Comparison of ENCODE assay signal across 22 mouse cellular contexts in the genomic region with DNA sequence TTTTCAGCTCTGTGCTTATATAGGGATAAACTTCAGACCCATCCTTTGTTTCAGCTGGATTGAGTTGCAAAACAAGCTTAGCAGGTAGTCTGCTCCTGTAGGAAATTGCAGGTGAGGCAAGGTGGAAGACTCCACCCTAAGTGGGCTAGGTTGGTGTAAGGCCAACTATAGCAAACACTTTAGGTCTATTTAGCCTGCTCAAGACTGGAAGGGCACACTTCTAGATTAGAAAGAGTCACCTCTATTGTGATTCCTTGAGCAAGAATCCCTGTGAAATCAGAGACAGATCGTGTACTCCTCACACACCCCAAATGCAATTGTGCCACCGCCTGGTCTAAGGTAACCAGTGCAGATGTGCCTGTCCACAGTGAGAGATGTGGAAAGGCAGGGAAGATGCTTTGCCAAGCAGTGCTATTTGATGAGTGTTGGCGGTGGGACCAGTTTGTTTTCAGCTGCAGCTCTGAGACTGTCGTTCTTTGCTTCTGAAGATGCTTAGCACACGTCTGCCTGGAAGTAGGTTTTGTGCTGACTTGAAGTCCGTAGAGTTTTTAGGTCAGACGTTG.
DNase-seq lines count a peak whose midpoint lies in the region; ATAC-seq and TF ChIP-seq lines count a peak whose summit lies in the region.
"Had no signal": no experiment of that assay in that cellular context is flagged by ENCODE, and none has a peak within 500 bp of the region (broad histone marks: within the 10 kb centered on the region; RNA-seq: fewer than 3 reads in every experiment).

No protein-coding gene starts in this region.

- no peak for TF ChIP-seq POLR2A in brain, embryonic 14.5 days (IDR thresholded peaks at IDR 0.05; ENCODE audit: borderline replicate concordance, extremely low read depth, insufficient read depth, insufficient read length, poor library complexity, severe bottlenecking)

- TF ChIP-seq CTCF in intestine, postnatal 0 days (IDR thresholded peaks at IDR 0.05; ENCODE audit: low read depth): peak; percentile 21; the same call in 1 of the 2 replicates
- peak; percentile 8; the same call in 1 of the 2 replicates for TF ChIP-seq CTCF in brain, embryonic 14.5 days (IDR thresholded peaks at IDR 0.05; ENCODE audit: borderline replicate concordance, extremely low read depth, insufficient read depth, insufficient read length)

- H3K4me3 ChIP-seq in intestine, postnatal 0 days (ENCODE audit: low read depth, low read length): no peak overlapping the region
- no peak overlapping the region for H3K4me3 ChIP-seq in intestine, embryonic 15.5 days (replicated peaks)
- H3K4me3 ChIP-seq in midbrain, embryonic 11.5 days (ENCODE audit: low read depth, low read length): no peak overlapping the region
- no peak overlapping the region for H3K4me3 ChIP-seq in midbrain, embryonic 10.5 days
- H3K4me3 ChIP-seq: forebrain, embryonic 15.5 days; hindbrain, embryonic 12.5 days; lung, embryonic 15.5 days; neural tube, embryonic 12.5 days had no signal

- DNase-seq in midbrain, embryonic 11.5 days (ENCODE audit: low spot score, missing footprints): peak; percentile 61
- DNase-seq in midbrain, embryonic 10.5 days (ENCODE audit: low spot score): no peak
- DNase-seq in brain, embryonic 14.5 days (ENCODE audit: low read depth): no peak
- DNase-seq in lung, postnatal 36 days: peak; percentile 12
- DNase-seq in right cerebral cortex, postnatal 14 days: no peak
- no peak for DNase-seq in spleen, postnatal 14 days (ENCODE audit: low spot score in 2 of 2)
- DNase-seq: adrenal gland, postnatal 10 days; cerebellum, adult 11 months; cerebellum, postnatal 10 days; heart, postnatal 14 days; left cerebral cortex, postnatal 4 days; right cerebral cortex, adult 18-20 months; thymus, postnatal 4 days had no signal

- H3K4me2 ChIP-seq in intestine, postnatal 0 days (replicated peaks; ENCODE audit: low read depth): no peak overlapping the region
- H3K4me2 ChIP-seq in intestine, embryonic 15.5 days (replicated peaks): no peak overlapping the region
- no peak overlapping the region for H3K4me2 ChIP-seq in midbrain, embryonic 11.5 days
- H3K4me2 ChIP-seq: forebrain, embryonic 15.5 days; heart, embryonic 11.5 days; hindbrain, embryonic 12.5 days; liver, embryonic 11.5 days; lung, embryonic 15.5 days; neural tube, embryonic 12.5 days had no signal

- H3K4me1 ChIP-seq in intestine, postnatal 0 days (replicated peaks; ENCODE audit: control insufficient read depth, insufficient read depth, low read length): no peaks in the 10 kb centered on the region
- no peaks in the 10 kb centered on the region for H3K4me1 ChIP-seq in intestine, embryonic 15.5 days (replicated peaks)
- H3K4me1 ChIP-seq in midbrain, embryonic 11.5 days (ENCODE audit: control insufficient read depth, insufficient read depth, low read length): no peaks in the 10 kb centered on the region
- H3K4me1 ChIP-seq in midbrain, embryonic 10.5 days: no peaks in the 10 kb centered on the region
- H3K4me1 ChIP-seq: forebrain, embryonic 15.5 days; hindbrain, embryonic 12.5 days; lung, embryonic 15.5 days; neural tube, embryonic 12.5 days had no signal

- H3K9me3 ChIP-seq in intestine, postnatal 0 days (ENCODE audit: control insufficient read depth): no peaks in the 10 kb centered on the region
- no peaks in the 10 kb centered on the region for H3K9me3 ChIP-seq in intestine, embryonic 15.5 days
- H3K9me3 ChIP-seq in midbrain, embryonic 11.5 days (ENCODE audit: control insufficient read depth, low read length): no peaks in the 10 kb centered on the region
- H3K9me3 ChIP-seq in midbrain, embryonic 10.5 days (replicated peaks): no peaks in the 10 kb centered on the region
- H3K9me3 ChIP-seq: forebrain, embryonic 15.5 days; hindbrain, embryonic 12.5 days; lung, embryonic 15.5 days; neural tube, embryonic 12.5 days had no signal

- H3K27ac ChIP-seq in intestine, postnatal 0 days (ENCODE audit: low read depth, low read length): no peak overlapping the region
- H3K27ac ChIP-seq in intestine, embryonic 15.5 days: no peak overlapping the region
- no peak overlapping the region for H3K27ac ChIP-seq in midbrain, embryonic 11.5 days (ENCODE audit: low read depth, low read length)
- H3K27ac ChIP-seq in midbrain, embryonic 10.5 days (replicated peaks): no peak overlapping the region
- H3K27ac ChIP-seq: forebrain, embryonic 15.5 days; hindbrain, embryonic 12.5 days; lung, embryonic 15.5 days; neural tube, embryonic 12.5 days had no signal

- ATAC-seq in intestine, postnatal 0 days: no peak
- no peak for ATAC-seq in intestine, embryonic 15.5 days
- ATAC-seq in midbrain, embryonic 11.5 days (ENCODE audit: low FRiP score): no peak
- ATAC-seq: activated CD4-positive, CD25-positive, alpha-beta regulatory T cell, adult 4 months; forebrain, embryonic 15.5 days had no signal

- no peak overlapping the region for H3K9ac ChIP-seq in intestine, postnatal 0 days (ENCODE audit: low read depth, low read length)
- H3K9ac ChIP-seq in intestine, embryonic 15.5 days: no peak overlapping the region
- H3K9ac ChIP-seq in midbrain, embryonic 11.5 days (ENCODE audit: low read length): no peak overlapping the region
- H3K9ac ChIP-seq: forebrain, embryonic 15.5 days; hindbrain, embryonic 12.5 days; lung, embryonic 15.5 days; neural tube, embryonic 12.5 days had no signal

- 67% methylated on average over 7 of the region's 7 CpGs for WGBS in intestine, postnatal 0 days
- WGBS in intestine, embryonic 15.5 days: 66% methylated on average over 7 of the region's 7 CpGs
- 71% methylated on average over 7 of the region's 7 CpGs for WGBS in midbrain, embryonic 11.5 days
- 71% methylated on average over 7 of the region's 7 CpGs for WGBS in midbrain, embryonic 10.5 days

- no peaks in the 10 kb centered on the region for H3K27me3 ChIP-seq in intestine, postnatal 0 days (replicated peaks; ENCODE audit: control insufficient read depth, insufficient read depth, low read length)
- H3K27me3 ChIP-seq in intestine, embryonic 15.5 days (replicated peaks): no peaks in the 10 kb centered on the region
- no peaks in the 10 kb centered on the region for H3K27me3 ChIP-seq in midbrain, embryonic 11.5 days (ENCODE audit: control insufficient read depth, insufficient read depth, low read length)
- H3K27me3 ChIP-seq in midbrain, embryonic 10.5 days (ENCODE audit: low read depth, poor library complexity, severe bottlenecking): no peaks in the 10 kb centered on the region
- H3K27me3 ChIP-seq: forebrain, embryonic 15.5 days; hindbrain, embryonic 12.5 days; lung, embryonic 15.5 days; neural tube, embryonic 12.5 days had no signal

- no peaks in the 10 kb centered on the region for H3K36me3 ChIP-seq in intestine, postnatal 0 days (ENCODE audit: control insufficient read depth, insufficient read depth)
- no peaks in the 10 kb centered on the region for H3K36me3 ChIP-seq in intestine, embryonic 15.5 days
- H3K36me3 ChIP-seq in midbrain, embryonic 11.5 days (ENCODE audit: control insufficient read depth, insufficient read depth, low read length): no peaks in the 10 kb centered on the region
- no peaks in the 10 kb centered on the region for H3K36me3 ChIP-seq in midbrain, embryonic 10.5 days
- H3K36me3 ChIP-seq: forebrain, embryonic 15.5 days; hindbrain, embryonic 12.5 days; lung, embryonic 15.5 days; neural tube, embryonic 12.5 days had no signal

Comparison
In these comparisons a context has a peak if more than half of its experiments do, and no peak if none do; other contexts are left out.
1. DNase-seq: peak in midbrain, embryonic 11.5 days (single experiment) and lung, postnatal 36 days (single experiment); none in midbrain, embryonic 10.5 days (single experiment), brain, embryonic 14.5 days (single experiment), right cerebral cortex, postnatal 14 days (single experiment) and spleen, postnatal 14 days (0 of 2).